Mouse (Mus musculus) bone marrow, adult 2 months (tissue): ENCODE measurements around the gene Scn2b.

ENCODE experiments used
- CTCF ChIP-seq: fragments of 200-500 bp; IDR thresholded peaks from 2 replicates; pipeline ENCODE4 v1.5.1; 2011; ENCODE audit warnings: low read length, control low read depth; ENCODE audit not compliant: control insufficient read depth, insufficient read depth
- POLR2A ChIP-seq: fragments of 200-500 bp; IDR thresholded peaks from 2 replicates; pipeline ENCODE4 v1.6.1; 2011; ENCODE audit warnings: low read depth, mild to moderate bottlenecking, control low read depth, low read length, borderline replicate concordance; ENCODE audit not compliant: control insufficient read depth

- TF ChIP-seq CTCF, result no peak
- no peak for TF ChIP-seq POLR2A
These were observed 4.7 kb downstream of the Scn2b start for GRCm38 (mm10) chr9:45122209-45122761.
